Mouse (Mus musculus) limb, embryonic 14.5 days (tissue): ENCODE measurements around the gene Syde1. TPM values are rescaled to one million over a fixed set of nuclear protein-coding genes. Genes with fewer than 3 reads are reported as not detected.

ENCODE experiments used
- ATAC-seq: fragments of 200-750 bp; cut with Nextera tagmentation; 2 replicates; pipeline ENCODE4 v1.8.0; 2017; ENCODE audit warnings: low read depth, moderate number of reproducible peaks, moderate TSS enrichment; ENCODE audit not compliant: low FRiP score
- DNase-seq: peaks from one replicate; pipeline ENCODE4 v3.0.0-alpha.2; 2015; ENCODE audit warnings: low spot score
- H3K27ac ChIP-seq: fragments of 300-500 bp; sonication (generic); replicated peaks from 2 replicates; pipeline ENCODE4 v1.5.1; 2014; ENCODE audit warnings: low read depth, mild to moderate bottlenecking, low read length, moderate library complexity, mixed read lengths
- H3K27me3 ChIP-seq: fragments of 300-500 bp; sonication (generic); 2 replicates; pipeline ENCODE4 v1.6.1; 2014; ENCODE audit warnings: low read length, mixed read lengths; ENCODE audit not compliant: control insufficient read depth, insufficient read depth
- H3K36me3 ChIP-seq: fragments of 300-500 bp; sonication (generic); 2 replicates; pipeline ENCODE4 v1.6.1; 2014; ENCODE audit warnings: mild to moderate bottlenecking, low read length, moderate library complexity, mixed read lengths; ENCODE audit not compliant: control insufficient read depth, insufficient read depth
- H3K4me1 ChIP-seq: fragments of 300-500 bp; sonication (generic); 2 replicates; pipeline ENCODE4 v1.6.1; 2014; ENCODE audit warnings: antibody characterized with exemption, low read length, mixed read lengths; ENCODE audit not compliant: control insufficient read depth, insufficient read depth
- H3K4me2 ChIP-seq: fragments of 300-500 bp; sonication (generic); replicated peaks from 2 replicates; pipeline ENCODE4 v1.6.1; 2014; ENCODE audit warnings: low read depth, mild to moderate bottlenecking, low read length, moderate library complexity; ENCODE audit not compliant: severe bottlenecking
- H3K4me3 ChIP-seq: fragments of 300-500 bp; sonication (generic); replicated peaks from 2 replicates; pipeline ENCODE4 v1.5.1; 2014; ENCODE audit warnings: low read length
- H3K9ac ChIP-seq: fragments of 300-500 bp; sonication (generic); 2 replicates; pipeline ENCODE4 v1.6.1; 2014; ENCODE audit warnings: mild to moderate bottlenecking, low read depth, low read length, moderate library complexity; ENCODE audit not compliant: severe bottlenecking
- H3K9me3 ChIP-seq: fragments of 300-500 bp; sonication (generic); 2 replicates; pipeline ENCODE4 v1.6.1; 2016; ENCODE audit warnings: low read length; ENCODE audit not compliant: control insufficient read depth
- POLR2A ChIP-seq: fragments of 200-500 bp; IDR thresholded peaks from 2 replicates; pipeline ENCODE4 v1.8.0; 2012; ENCODE audit warnings: inconsistent platforms, mild to moderate bottlenecking, moderate library complexity, borderline replicate concordance; ENCODE audit not compliant: insufficient read depth, insufficient read length; ENCODE audit errors: extremely low read depth
- WGBS: fragments of 180-500 bp; shearing (Covaris S2); extraction: QIAGEN DNeasy Blood & Tissue Kit; methylation state at CpG from one replicate; pipeline ENCODE4 v1.1.7; 2014; 5-methylcytosine and 5-hydroxymethylcytosine counted together
- polyA plus RNA-seq, 2 experiments: library from polyadenylated mRNA; depleted of rRNA in 1 of 2; stranded (reverse) in 1 of 2; unstranded in 1 of 2; fragments of >200 nt; fragmentation: Nextera tagmentation in 1 of 2; extraction: Ambion mirVana in 1 of 2; gene quantifications; 2 replicates each; pipeline versions ENCODE4 v1.2.1 to v1.2.3; 2012 to 2014

Syde1 gene
- polyA plus RNA-seq, 2 experiments, result 24.4 to 49.2 TPM

DNA sequence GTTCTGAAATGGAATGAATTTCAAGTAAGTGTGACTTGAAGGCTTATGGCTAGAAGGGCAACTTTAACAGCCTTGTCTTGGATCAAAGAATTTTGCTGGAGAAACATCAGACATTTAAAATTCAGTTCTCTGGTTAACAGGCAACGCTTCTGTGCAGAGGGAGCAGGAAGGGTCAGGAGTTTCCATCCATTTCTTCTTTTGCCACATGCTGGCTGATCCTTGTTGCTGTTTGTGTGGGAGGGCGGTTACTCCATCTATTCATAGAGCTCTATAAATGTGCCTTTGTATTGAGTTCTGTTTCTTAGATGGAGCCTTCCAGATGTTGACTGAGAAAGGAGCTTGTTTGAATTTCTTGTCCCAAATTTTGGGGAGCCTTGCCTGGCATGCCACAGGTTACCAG lies 20.9 kb downstream of the Syde1 start:
- WGBS, result 31% methylated on average over 2 of the region's 2 CpGs
- H3K4me2 ChIP-seq, result no peak overlapping the region
- DNase-seq (peak; percentile 57), ATAC-seq (no peak)
- no peak for TF ChIP-seq POLR2A
- H3K4me1 ChIP-seq, result peaks cover 12% of the 10 kb centered on the region
- H3K9me3 ChIP-seq, result no peaks in the 10 kb centered on the region
- H3K36me3 ChIP-seq, result no peaks in the 10 kb centered on the region
- H3K4me3 ChIP-seq, result no peak overlapping the region
- no peaks in the 10 kb centered on the region for H3K27me3 ChIP-seq
- H3K27ac ChIP-seq, result peak overlapping the region; percentile 55
- no peak overlapping the region for H3K9ac ChIP-seq

DNA sequence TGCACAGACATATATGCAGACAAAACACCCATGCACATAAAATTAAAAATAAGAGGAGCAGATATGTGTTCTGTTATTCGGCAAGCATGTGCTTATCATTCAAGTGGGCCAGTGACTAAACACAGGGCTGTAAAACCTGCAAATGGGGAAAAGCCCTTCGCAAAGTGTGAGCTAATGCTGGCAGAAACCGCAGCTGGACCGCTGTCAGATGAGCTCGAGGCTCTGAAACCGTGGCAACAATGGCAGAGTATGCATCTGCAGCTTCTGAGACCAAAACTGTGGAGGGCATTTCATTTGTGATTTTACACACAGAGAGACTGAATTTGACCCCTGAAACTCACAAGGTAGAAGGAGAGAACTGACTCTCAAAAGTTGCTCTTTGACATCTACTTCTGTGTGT lies 21.3 kb downstream of the Syde1 start:
- WGBS, result 37% methylated on average over 6 of the region's 6 CpGs
- Histone ChIP-seq H3K4me1 (peaks cover 8% of the 10 kb centered on the region; the same call in 1 of the 2 replicates), H3K36me3 (no peaks in the 10 kb centered on the region), H3K9me3 (no peaks in the 10 kb centered on the region), H3K4me3 (no peak overlapping the region), H3K9ac (no peak overlapping the region), H3K27ac (peak overlapping the region; percentile 55; the same call in 1 of the 2 replicates), H3K27me3 (no peaks in the 10 kb centered on the region), H3K4me2 (no peak overlapping the region)
- TF ChIP-seq POLR2A, result no peak
- DNase-seq, result no peak
- ATAC-seq, result no peak

DNA sequence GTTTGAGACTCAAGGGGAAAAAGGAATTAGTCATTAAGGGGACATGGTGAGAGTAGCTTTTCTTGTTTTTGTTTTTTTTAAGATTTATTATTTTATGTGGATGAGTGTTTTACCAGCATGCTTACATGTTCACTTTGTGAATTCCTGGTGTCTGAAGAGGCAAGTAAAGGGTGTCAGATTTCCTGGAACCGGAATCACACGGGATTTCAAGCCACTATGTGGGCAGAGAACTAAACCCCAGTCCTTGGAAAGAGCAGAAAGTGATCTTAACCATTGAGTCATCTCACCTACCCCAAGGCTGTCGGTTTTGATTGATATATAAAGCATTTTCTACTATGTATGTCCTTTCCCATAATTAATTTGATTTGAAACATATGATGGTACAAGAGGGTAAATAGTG lies 22.1 kb downstream of the Syde1 start:
- no peaks in the 10 kb centered on the region for H3K36me3 ChIP-seq
- H3K4me2 ChIP-seq, result no peak overlapping the region
- peaks cover 8% of the 10 kb centered on the region; the same call in 1 of the 2 replicates for H3K4me1 ChIP-seq
- H3K27me3 ChIP-seq, result no peaks in the 10 kb centered on the region
- H3K4me3 ChIP-seq, result no peak overlapping the region
- H3K27ac ChIP-seq, result no peak overlapping the region
- DNase-seq, result no peak
- TF ChIP-seq POLR2A, result no peak
- no peaks in the 10 kb centered on the region for H3K9me3 ChIP-seq
- no peak overlapping the region for H3K9ac ChIP-seq
- WGBS, result 38% methylated on average over 3 of the region's 3 CpGs
- no peak for ATAC-seq

DNA sequence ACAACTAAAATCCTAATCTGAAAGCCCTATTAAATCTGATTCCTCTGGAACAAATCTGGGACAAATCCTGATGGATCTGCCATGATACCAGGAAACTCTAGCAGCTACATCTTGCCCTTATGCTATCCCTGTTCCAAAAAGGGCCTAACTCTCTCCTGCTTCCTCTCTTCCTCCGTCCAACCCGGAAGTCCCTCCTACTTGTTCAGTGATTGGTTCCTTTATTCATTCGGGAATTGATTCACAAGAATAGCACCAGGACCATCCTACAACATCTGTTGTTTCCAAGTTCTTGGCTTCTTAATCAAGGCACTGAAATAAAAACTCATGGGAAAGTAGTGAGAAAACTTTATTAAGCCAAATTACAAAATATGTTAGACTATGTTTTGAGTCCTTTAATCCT lies 22.6 kb downstream of the Syde1 start:
- 81% methylated on average over 3 of the region's 3 CpGs for WGBS
- DNase-seq (no peak), ATAC-seq (no peak)
- Histone ChIP-seq H3K27ac (no peak overlapping the region), H3K4me2 (no peak overlapping the region), H3K27me3 (no peaks in the 10 kb centered on the region), H3K36me3 (no peaks in the 10 kb centered on the region), H3K9me3 (no peaks in the 10 kb centered on the region), H3K4me3 (no peak overlapping the region), H3K4me1 (peaks cover 8% of the 10 kb centered on the region; the same call in 1 of the 2 replicates), H3K9ac (no peak overlapping the region)
- TF ChIP-seq POLR2A, result no peak

DNA sequence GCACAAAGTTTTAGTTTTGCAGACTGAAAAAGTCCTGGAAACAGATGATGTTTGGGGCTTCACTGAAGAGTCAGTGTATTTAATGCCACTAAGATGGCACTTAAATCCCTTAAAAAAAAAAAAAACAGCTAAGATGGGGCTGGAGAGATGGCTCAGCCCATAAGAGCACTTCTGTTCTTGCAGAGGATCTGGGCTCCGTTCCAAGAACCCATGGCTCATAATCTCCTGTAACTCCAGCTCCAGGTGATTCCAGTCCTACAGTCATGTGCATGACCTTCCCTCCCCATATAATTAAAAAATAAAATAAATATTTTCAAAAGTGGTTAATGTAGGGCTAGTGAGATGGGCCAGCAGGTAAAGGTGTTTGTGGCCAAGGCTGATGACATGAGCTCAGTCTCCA lies 26.7 kb downstream of the Syde1 start:
- DNase-seq (no peak), ATAC-seq (no peak)
- H3K27me3 ChIP-seq, result no peaks in the 10 kb centered on the region
- no peak overlapping the region for H3K4me3 ChIP-seq
- 79% methylated on average over 1 of the region's 1 CpGs for WGBS
- H3K4me1 ChIP-seq, result no peaks in the 10 kb centered on the region
- H3K9ac ChIP-seq, result no peak overlapping the region
- TF ChIP-seq POLR2A, result no peak
- H3K36me3 ChIP-seq, result no peaks in the 10 kb centered on the region
- no peaks in the 10 kb centered on the region for H3K9me3 ChIP-seq
- H3K4me2 ChIP-seq, result no peak overlapping the region
- no peak overlapping the region for H3K27ac ChIP-seq

DNA sequence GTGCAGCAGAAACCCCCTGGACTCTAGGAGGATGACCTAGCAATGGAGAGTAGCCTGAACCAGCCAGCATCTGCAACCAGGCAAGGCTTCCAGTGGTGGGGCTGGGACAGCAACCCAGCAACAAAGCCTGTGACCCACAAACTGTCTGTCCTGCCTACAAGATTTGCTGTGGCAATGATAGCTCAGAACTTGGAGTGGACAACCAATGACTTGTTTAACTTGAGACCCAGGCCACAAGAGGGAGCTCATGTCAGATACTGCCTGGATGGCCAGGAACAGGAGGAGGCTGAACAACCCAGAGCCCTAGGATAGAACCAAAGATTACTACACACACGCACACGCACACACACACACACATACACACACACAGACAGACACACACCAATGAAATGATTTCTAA lies 50.8 kb downstream of the Syde1 start:
- H3K27me3 ChIP-seq, result no peaks in the 10 kb centered on the region
- no peak for DNase-seq
- H3K9ac ChIP-seq, result no peak overlapping the region
- no peak overlapping the region for H3K27ac ChIP-seq
- no peak overlapping the region for H3K4me2 ChIP-seq
- WGBS, result 58% methylated on average over 2 of the region's 2 CpGs
- no peaks in the 10 kb centered on the region for H3K36me3 ChIP-seq
- H3K4me3 ChIP-seq, result no peak overlapping the region
- ATAC-seq, result no peak
- TF ChIP-seq POLR2A, result no peak
- H3K9me3 ChIP-seq, result no peaks in the 10 kb centered on the region
- no peaks in the 10 kb centered on the region for H3K4me1 ChIP-seq

Other genes with a start within 250 kb of the Syde1 start
- 83.0 and 109 TPM in 2 replicates for gene Agpat3, start 239.5 kb downstream of the Syde1 start, polyA plus RNA-seq (2012; rRNA removed)
- 89.7 and 111 TPM in 2 replicates for gene Agpat3, start 239.5 kb downstream of the Syde1 start, polyA plus RNA-seq (2014; fragmentation: Nextera tagmentation; extraction: Ambion mirVana)
- 159 and 279 TPM in 2 replicates for gene Rrp1, start 178.9 kb downstream of the Syde1 start, polyA plus RNA-seq (2012; rRNA removed)
- 224 and 245 TPM in 2 replicates for gene Rrp1, start 178.9 kb downstream of the Syde1 start, polyA plus RNA-seq (2014; fragmentation: Nextera tagmentation; extraction: Ambion mirVana)
- gene Cstb, start 166.3 kb downstream of the Syde1 start, polyA plus RNA-seq (2012; rRNA removed), result 126 and 157 TPM in 2 replicates
- 303 and 338 TPM in 2 replicates for gene Cstb, start 166.3 kb downstream of the Syde1 start, polyA plus RNA-seq (2014; fragmentation: Nextera tagmentation; extraction: Ambion mirVana)
- 9.8 and 11.2 TPM in 2 replicates for gene Pdxk, start 127.0 kb downstream of the Syde1 start, polyA plus RNA-seq (2012; rRNA removed)
- 8.8 and 8.9 TPM in 2 replicates for gene Pdxk, start 127.0 kb downstream of the Syde1 start, polyA plus RNA-seq (2014; fragmentation: Nextera tagmentation; extraction: Ambion mirVana)
- not detected in 2 replicates for gene Olfr1358, start 74.5 kb downstream of the Syde1 start, polyA plus RNA-seq (2012; rRNA removed)
- gene Olfr1358, start 74.5 kb downstream of the Syde1 start, polyA plus RNA-seq (2014; fragmentation: Nextera tagmentation; extraction: Ambion mirVana), result not detected in 2 replicates
- gene Ilvbl, start 17.6 kb downstream of the Syde1 start, polyA plus RNA-seq (2012; rRNA removed), result 52.5 and 64.0 TPM in 2 replicates
- 45.8 and 49.4 TPM in 2 replicates for gene Ilvbl, start 17.6 kb downstream of the Syde1 start, polyA plus RNA-seq (2014; fragmentation: Nextera tagmentation; extraction: Ambion mirVana)
- not detected in 2 replicates for gene Olfr1357, start 26.1 kb upstream of the Syde1 start, polyA plus RNA-seq (2012; rRNA removed)
- gene Olfr1357, start 26.1 kb upstream of the Syde1 start, polyA plus RNA-seq (2014; fragmentation: Nextera tagmentation; extraction: Ambion mirVana), result not detected in 2 replicates
- 1.9 and 3.2 TPM in 2 replicates for gene Casp14, start 126.3 kb upstream of the Syde1 start, polyA plus RNA-seq (2012; rRNA removed)
- gene Casp14, start 126.3 kb upstream of the Syde1 start, polyA plus RNA-seq (2014; fragmentation: Nextera tagmentation; extraction: Ambion mirVana), result 6.3 and 8.8 TPM in 2 replicates
- gene Ccdc105, start 161.1 kb upstream of the Syde1 start, polyA plus RNA-seq (2012; rRNA removed), result 0.06 TPM in 1 of 2 replicates, not detected in the other
- gene Ccdc105, start 161.1 kb upstream of the Syde1 start, polyA plus RNA-seq (2014; fragmentation: Nextera tagmentation; extraction: Ambion mirVana), result 0.14 TPM in 1 of 2 replicates, not detected in the other
- 2.7 and 4.0 TPM in 2 replicates for gene Slc1a6, start 188.5 kb upstream of the Syde1 start, polyA plus RNA-seq (2012; rRNA removed)
- 0.78 and 0.79 TPM in 2 replicates for gene Slc1a6, start 188.5 kb upstream of the Syde1 start, polyA plus RNA-seq (2014; fragmentation: Nextera tagmentation; extraction: Ambion mirVana)